Mouse (Mus musculus): ENCODE measurements around the gene Rnf7. TPM values are rescaled to one million over a fixed set of nuclear protein-coding genes. Genes with fewer than 3 reads are reported as not detected.

Rnf7 gene
- polyA plus RNA-seq, 1 experiment from 2014 or later = 273 TPM

- WGBS = 0% methylated on average over 19 of the region's 25 CpGs
- Histone ChIP-seq H3K9me3 (ENCODE audit: control insufficient read depth, low read length) (no peaks in the 10 kb centered on the region), H3K4me1 (ENCODE audit: control insufficient read depth, insufficient read depth, low read length) (peaks cover 18% of the 10 kb centered on the region), H3K9ac (ENCODE audit: low read depth, low read length) (peak overlapping the region; percentile 66), H3K4me3 (ENCODE audit: low read depth, low read length) (peak overlapping the region; percentile 42), H3K27ac (replicated peaks; ENCODE audit: low read depth, low read length) (peak overlapping the region; percentile 79), H3K36me3 (ENCODE audit: control insufficient read depth, insufficient read depth, low read length) (no peaks in the 10 kb centered on the region), H3K27me3 (replicated peaks; ENCODE audit: control insufficient read depth, insufficient read depth, low read length) (no peaks in the 10 kb centered on the region), H3K4me2 (ENCODE audit: low read depth, low read length) (peak overlapping the region; percentile 76)
- ATAC-seq (ENCODE audit: low read depth) (peak; percentile 84), DNase-seq (ENCODE audit: low spot score) (peak; percentile 86)
These were observed 40.6 kb downstream of the Rnf7 start for GRCm38 (mm10) chr9:96437805-96438333.

GRCm38 (mm10) chr9:96436901-96437804 is 41.3 kb downstream of the Rnf7 start:
- Histone ChIP-seq H3K4me3 (ENCODE audit: low read depth, low read length) (peak overlapping the region; percentile 42), H3K4me1 (ENCODE audit: control insufficient read depth, insufficient read depth, low read length) (peaks cover 18% of the 10 kb centered on the region), H3K9ac (ENCODE audit: low read depth, low read length) (peak overlapping the region; percentile 66), H3K36me3 (ENCODE audit: control insufficient read depth, insufficient read depth, low read length) (no peaks in the 10 kb centered on the region), H3K9me3 (ENCODE audit: control insufficient read depth, low read length) (no peaks in the 10 kb centered on the region), H3K27ac (replicated peaks; ENCODE audit: low read depth, low read length) (peak overlapping the region; percentile 79), H3K27me3 (replicated peaks; ENCODE audit: control insufficient read depth, insufficient read depth, low read length) (no peaks in the 10 kb centered on the region), H3K4me2 (ENCODE audit: low read depth, low read length) (peak overlapping the region; percentile 76)
- peak; percentile 52 for DNase-seq (ENCODE audit: low spot score)
- 18% methylated on average over 28 of the region's 28 CpGs for whole genome bisulfite sequencing
- ATAC-seq (ENCODE audit: low read depth) = no peak

DNA sequence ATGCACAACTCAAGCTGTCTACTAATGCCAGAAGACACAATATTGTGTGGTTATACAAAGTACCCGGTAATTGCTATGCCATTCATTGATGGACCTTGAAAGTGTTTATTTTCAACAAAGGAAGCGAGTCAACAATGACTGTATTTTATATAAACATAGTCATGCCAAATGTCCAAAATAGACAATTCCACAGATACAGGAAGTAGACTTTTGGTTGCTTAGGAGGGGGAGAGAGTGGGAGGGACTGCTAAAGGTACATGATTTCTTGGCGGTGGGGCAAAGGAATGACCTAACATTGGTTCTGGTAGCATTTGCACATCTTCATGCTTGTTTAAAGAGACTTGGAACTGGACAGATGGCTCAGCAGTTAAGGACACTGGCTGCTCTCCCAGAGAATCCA is 45.9 kb downstream of the Rnf7 start:
- Histone ChIP-seq H3K27me3 (replicated peaks; ENCODE audit: control insufficient read depth, insufficient read depth, low read length) (no peaks in the 10 kb centered on the region), H3K9ac (ENCODE audit: low read depth, low read length) (no peak overlapping the region), H3K4me1 (ENCODE audit: control insufficient read depth, insufficient read depth, low read length) (peaks cover 15% of the 10 kb centered on the region), H3K9me3 (ENCODE audit: control insufficient read depth, low read length) (no peaks in the 10 kb centered on the region), H3K4me3 (ENCODE audit: low read depth, low read length) (no peak overlapping the region), H3K36me3 (ENCODE audit: control insufficient read depth, insufficient read depth, low read length) (no peaks in the 10 kb centered on the region), H3K4me2 (ENCODE audit: low read depth, low read length) (no peak overlapping the region), H3K27ac (replicated peaks; ENCODE audit: low read depth, low read length) (no peak overlapping the region)
- WGBS = 86% methylated on average over 3 of the region's 3 CpGs
- DNase-seq (ENCODE audit: low spot score) = no peak
- ATAC-seq (ENCODE audit: low read depth) = no peak

- ATAC-seq (ENCODE audit: low read depth) (no peak), DNase-seq (ENCODE audit: low spot score) (no peak)
- 66% methylated on average over 3 of the region's 3 CpGs for WGBS
These were observed 47.4 kb downstream of the Rnf7 start for GRCm38 (mm10) chr9:96431081-96431480.

GRCm38 (mm10) chr9:96428336-96429046 is 50.0 kb downstream of the Rnf7 start:
- H3K4me2 ChIP-seq (ENCODE audit: low read depth, low read length) = no peak overlapping the region
- no peaks in the 10 kb centered on the region for H3K27me3 ChIP-seq (replicated peaks; ENCODE audit: control insufficient read depth, insufficient read depth, low read length)
- no peaks in the 10 kb centered on the region; the same call in 1 of the 2 replicates for H3K4me1 ChIP-seq (ENCODE audit: control insufficient read depth, insufficient read depth, low read length)
- H3K9me3 ChIP-seq (ENCODE audit: control insufficient read depth, low read length) = no peaks in the 10 kb centered on the region
- no peaks in the 10 kb centered on the region for H3K36me3 ChIP-seq (ENCODE audit: control insufficient read depth, insufficient read depth, low read length)
- no peak overlapping the region for H3K9ac ChIP-seq (ENCODE audit: low read depth, low read length)
- H3K27ac ChIP-seq (replicated peaks; ENCODE audit: low read depth, low read length) = peak overlapping the region; percentile 76
- no peak overlapping the region for H3K4me3 ChIP-seq (ENCODE audit: low read depth, low read length)
- 43% methylated on average over 17 of the region's 17 CpGs for WGBS
- ATAC-seq (ENCODE audit: low read depth) (peak; percentile 74; the same call in 1 of the 2 replicates), DNase-seq (ENCODE audit: low spot score) (peak; percentile 90)

More at GRCm38 (mm10) chr9:96431081-96431480, 47.4 kb downstream of the Rnf7 start:
- H3K9me3 ChIP-seq (ENCODE audit: control insufficient read depth, low read length) = no peaks in the 10 kb centered on the region
- H3K9ac ChIP-seq (ENCODE audit: low read depth, low read length) = no peak overlapping the region
- no peak overlapping the region for H3K27ac ChIP-seq (replicated peaks; ENCODE audit: low read depth, low read length)
- no peak overlapping the region for H3K4me3 ChIP-seq (ENCODE audit: low read depth, low read length)
- no peaks in the 10 kb centered on the region for H3K36me3 ChIP-seq (ENCODE audit: control insufficient read depth, insufficient read depth, low read length)
- no peaks in the 10 kb centered on the region for H3K27me3 ChIP-seq (replicated peaks; ENCODE audit: control insufficient read depth, insufficient read depth, low read length)
- no peak overlapping the region for H3K4me2 ChIP-seq (ENCODE audit: low read depth, low read length)
- H3K4me1 ChIP-seq (ENCODE audit: control insufficient read depth, insufficient read depth, low read length) = peaks cover 3% of the 10 kb centered on the region; the same call in 1 of the 2 replicates

- WGBS = 50% methylated on average over 8 of the region's 8 CpGs
- no peak overlapping the region for H3K27ac ChIP-seq (replicated peaks; ENCODE audit: low read depth, low read length)
- H3K36me3 ChIP-seq (ENCODE audit: control insufficient read depth, insufficient read depth, low read length) = no peaks in the 10 kb centered on the region
- no peaks in the 10 kb centered on the region for H3K27me3 ChIP-seq (replicated peaks; ENCODE audit: control insufficient read depth, insufficient read depth, low read length)
- ATAC-seq (ENCODE audit: low read depth) (no peak), DNase-seq (ENCODE audit: low spot score) (no peak)
- H3K9me3 ChIP-seq (ENCODE audit: control insufficient read depth, low read length) = no peaks in the 10 kb centered on the region
- no peak overlapping the region for H3K9ac ChIP-seq (ENCODE audit: low read depth, low read length)
- H3K4me3 ChIP-seq (ENCODE audit: low read depth, low read length) = no peak overlapping the region
- H3K4me2 ChIP-seq (ENCODE audit: low read depth, low read length) = no peak overlapping the region
- no peaks in the 10 kb centered on the region; the same call in 1 of the 2 replicates for H3K4me1 ChIP-seq (ENCODE audit: control insufficient read depth, insufficient read depth, low read length)
These were observed 54.4 kb downstream of the Rnf7 start for GRCm38 (mm10) chr9:96424027-96424426.

Other genes with a start within 250 kb of the Rnf7 start
- gene Atp1b3, start 114.2 kb downstream of the Rnf7 start, polyA plus RNA-seq (2014; fragmentation: Nextera tagmentation; extraction: Ambion mirVana) = 157 TPM in 2 replicates
- gene Gm28729, start 46.6 kb upstream of the Rnf7 start, polyA plus RNA-seq (2014; fragmentation: Nextera tagmentation; extraction: Ambion mirVana) = 0.13 and 0.64 TPM in 2 replicates
- gene Rasa2, start 152.9 kb upstream of the Rnf7 start, polyA plus RNA-seq (2014; fragmentation: Nextera tagmentation; extraction: Ambion mirVana) = 16.7 and 17.9 TPM in 2 replicates

Measured in embryonic facial prominence, embryonic 14.5 days (tissue).